ENCODE assay signal across 7 mouse cellular contexts in the genomic region with DNA sequence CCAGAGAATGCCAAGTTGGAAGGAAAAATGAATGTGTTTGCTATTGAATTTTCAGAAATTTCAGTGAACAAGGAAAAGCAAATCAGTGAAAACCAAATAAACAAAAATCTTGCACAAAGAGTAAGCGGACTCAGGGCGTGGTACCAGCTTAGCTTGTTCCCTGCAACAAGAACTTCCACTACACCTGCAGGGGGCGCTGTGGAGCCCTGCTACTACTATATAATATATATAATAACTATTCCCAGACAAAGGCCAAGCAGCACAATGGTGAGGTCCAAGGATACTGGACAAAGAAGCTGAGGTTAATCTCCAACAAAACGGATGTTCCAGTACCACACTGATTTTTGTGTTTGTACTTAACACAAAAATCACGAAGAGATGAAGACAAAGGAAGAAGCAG. TPM values are rescaled to one million over a fixed set of nuclear protein-coding genes. Genes with fewer than 3 reads are reported as not detected.
DNase-seq lines count a peak whose midpoint lies in the region.

No protein-coding gene starts in this region.

- DNase-seq in layer of hippocampus, postnatal 10 days (ENCODE audit: low spot score in 2 of 2), result peak; percentile 48 to 56
- no peak for DNase-seq in layer of hippocampus, postnatal 36 days
- peak; percentile 30 for DNase-seq in MN1 (ENCODE audit: low spot score)
- peak; percentile 5 for DNase-seq in c-Kit-negative CD71-positive TER-119-positive erythroid progenitor cells, embryonic 14.5 days (ENCODE audit: low read depth, low spot score)
- DNase-seq in gastrocnemius, postnatal 14 days, result peak; percentile 51
- peak; percentile 36 to 59 for DNase-seq in lung, adult 18-20 months
- DNase-seq in spleen, postnatal 10 days (ENCODE audit: low spot score in 2 of 2), result peak; percentile 17 to 66

- intact Hi-C loops in gastrocnemius, postnatal 14 days (cut with DNase I; ENCODE audit: low total_unique reads), result loop anchor here (10.0 kb wide), 1 partner anchor 171 kb away; no protein-coding TSS in a partner anchor

RNA-seq across cellular contexts. Expression of gene Ube4b, which starts 53.1 kb away (rescaled TPM):
- total RNA-seq in layer of hippocampus, postnatal 10 days (2021), result 100 to 1,000 TPM; 113 to 119 TPM
- 100 to 1,000 TPM; 100 TPM for total RNA-seq in layer of hippocampus, postnatal 36 days (2021)
- 10 to 100 TPM; 34.4 to 36.8 TPM for total RNA-seq in gastrocnemius, postnatal 14 days (2021)

Comparison
In these comparisons a context has a peak if more than half of its experiments do, and no peak if none do; other contexts are left out.
1. DNase-seq: peak in layer of hippocampus, postnatal 10 days (2 of 2), MN1 (single experiment), c-Kit-negative CD71-positive TER-119-positive erythroid progenitor cells, embryonic 14.5 days (single experiment), gastrocnemius, postnatal 14 days (single experiment), lung, adult 18-20 months (2 of 2) and spleen, postnatal 10 days (2 of 2); none in layer of hippocampus, postnatal 36 days (0 of 2).